Mouse (Mus musculus): Measurements from ENCODE around the gene Krt87.

Krt87 gene

GRCm38 (mm10) chr15:101418950-101419349 is 19.7 kb downstream of the Krt87 start:
- DNase-seq (ENCODE audit: low spot score in 2 of 2) = no peak

DNA sequence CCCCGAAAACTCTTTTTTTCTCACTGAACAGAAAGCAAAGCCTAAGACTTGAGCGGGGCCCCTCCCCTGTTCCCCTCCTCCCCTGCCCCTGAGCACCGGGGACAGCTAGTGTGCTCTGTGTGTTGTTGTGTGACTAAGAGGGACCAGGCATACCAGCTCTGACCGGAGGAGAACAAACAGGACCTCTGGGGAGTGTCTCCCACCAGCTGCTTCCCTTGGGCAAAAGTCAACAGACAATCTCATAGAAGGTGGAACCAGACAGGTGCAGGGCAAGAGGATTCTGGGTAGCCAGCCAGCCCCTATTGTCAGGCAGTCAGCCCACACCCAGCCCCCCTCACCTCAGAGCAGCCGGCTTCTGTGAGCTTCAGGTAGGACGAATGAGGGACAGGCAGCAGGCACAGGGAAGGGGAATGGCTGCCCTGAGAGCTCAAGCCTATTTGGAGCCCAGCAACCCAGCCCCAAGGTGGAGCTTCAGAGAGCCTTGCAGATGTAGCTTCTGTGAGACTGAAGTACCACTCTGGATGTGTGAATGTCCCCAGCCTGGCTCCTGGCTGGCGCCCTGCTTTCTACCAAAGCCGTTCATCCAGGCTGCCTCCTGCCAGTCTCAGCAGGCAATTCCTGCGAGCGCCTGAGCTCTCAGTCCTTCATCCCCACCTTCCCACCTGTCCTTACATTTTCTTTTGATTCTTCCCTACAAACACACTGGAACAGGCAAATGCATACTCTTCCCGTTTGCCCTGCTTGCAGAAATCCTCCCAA is 23.6 kb downstream of the Krt87 start:
- no peak for DNase-seq (ENCODE audit: low spot score in 2 of 2)

DNA sequence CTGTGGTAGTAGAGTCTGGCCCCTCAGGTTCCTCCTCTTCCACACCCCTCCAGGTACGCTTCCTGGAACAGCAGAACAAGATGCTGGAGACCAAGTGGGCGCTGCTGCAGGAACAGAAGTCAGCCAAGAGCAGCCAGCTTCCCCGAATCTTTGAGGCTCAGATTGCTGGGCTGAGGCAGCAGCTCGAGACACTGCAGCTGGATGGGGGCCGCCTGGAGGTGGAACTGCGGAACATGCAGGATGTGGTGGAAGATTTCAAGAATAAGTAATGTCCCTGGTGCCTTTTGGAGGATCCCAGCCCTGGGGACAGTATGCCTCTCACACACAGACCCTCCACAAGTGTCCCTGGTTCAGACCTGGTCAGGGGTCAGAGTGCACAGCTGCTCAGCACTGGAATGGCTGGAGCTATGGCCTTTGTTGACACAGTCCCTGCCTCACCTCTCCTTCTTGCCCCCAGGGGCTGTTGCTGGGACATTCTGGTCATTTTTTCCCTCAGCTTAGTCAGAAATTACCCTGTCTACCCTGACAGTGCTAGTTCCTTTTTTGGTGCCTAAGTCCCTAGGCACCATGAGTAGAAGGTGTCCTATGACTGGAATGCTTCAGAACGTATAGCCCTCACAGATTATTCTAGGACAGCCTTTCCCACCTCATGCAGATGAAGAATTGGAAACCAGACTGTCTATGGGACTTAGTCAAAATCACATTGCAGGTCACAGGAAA is 24.5 kb downstream of the Krt87 start:
- no peak for DNase-seq (ENCODE audit: low spot score in 2 of 2)

GRCm38 (mm10) chr15:101412188-101412587 is 26.4 kb downstream of the Krt87 start:
- no peak for DNase-seq (ENCODE audit: low spot score in 2 of 2)

GRCm38 (mm10) chr15:101410775-101411174 is 27.8 kb downstream of the Krt87 start, which contains the start of gene Krt7:
Gene Krt7, plus strand, starts transcription at chr15:101411043.
- no peak for DNase-seq (ENCODE audit: low spot score in 2 of 2)

DNA sequence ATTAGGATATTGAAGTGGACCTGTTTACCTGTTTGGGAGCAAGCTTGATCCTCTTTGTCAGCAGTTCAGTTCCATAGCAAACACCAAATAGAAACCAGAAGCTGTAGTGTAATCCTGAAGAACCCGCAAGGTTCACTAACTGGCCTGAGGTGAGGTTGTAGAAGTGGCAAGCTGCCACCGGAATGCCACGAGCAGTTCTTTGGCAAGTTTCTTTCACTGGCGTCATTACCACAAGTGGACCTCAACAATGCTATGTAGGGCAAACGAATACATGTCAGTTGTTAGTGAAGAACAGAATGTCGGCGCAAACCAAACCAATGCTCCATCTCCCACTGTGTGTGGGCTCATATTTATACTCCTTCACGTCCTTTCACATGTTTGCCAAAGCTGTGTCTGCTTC is 40.3 kb downstream of the Krt87 start:
- no peak for DNase-seq (ENCODE audit: low spot score in 2 of 2)

- DNase-seq (ENCODE audit: low spot score in 2 of 2) = no peak
Measured at GRCm38 (mm10) chr15:101397683-101398082, 40.9 kb downstream of the Krt87 start.

DNA sequence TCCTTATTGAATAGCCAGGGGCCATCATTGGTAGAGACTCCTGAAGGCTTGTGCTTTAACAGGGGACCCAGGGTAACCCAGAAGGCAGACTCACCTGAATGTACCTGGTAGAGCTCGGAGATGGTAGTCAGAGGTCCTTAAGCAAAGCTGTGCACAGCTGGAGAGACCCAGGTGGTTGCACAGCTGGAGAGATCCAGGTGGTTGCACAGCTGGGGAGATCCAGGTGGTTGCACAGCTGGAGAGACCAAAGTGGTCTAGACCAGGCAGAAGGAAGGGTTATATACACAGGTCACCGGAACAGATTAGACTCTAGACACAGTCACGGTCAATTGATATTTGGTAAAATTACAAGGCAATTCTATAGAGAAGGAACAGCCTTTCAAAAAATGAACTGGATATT is 41.7 kb downstream of the Krt87 start:
- DNase-seq (ENCODE audit: low spot score in 2 of 2) = no peak

GRCm38 (mm10) chr15:101396466-101396865 is 42.1 kb downstream of the Krt87 start:
- no peak for DNase-seq (ENCODE audit: low spot score in 2 of 2)

- DNase-seq (ENCODE audit: low spot score in 2 of 2) = no peak
Measured at GRCm38 (mm10) chr15:101394908-101395307, 43.7 kb downstream of the Krt87 start.

DNA sequence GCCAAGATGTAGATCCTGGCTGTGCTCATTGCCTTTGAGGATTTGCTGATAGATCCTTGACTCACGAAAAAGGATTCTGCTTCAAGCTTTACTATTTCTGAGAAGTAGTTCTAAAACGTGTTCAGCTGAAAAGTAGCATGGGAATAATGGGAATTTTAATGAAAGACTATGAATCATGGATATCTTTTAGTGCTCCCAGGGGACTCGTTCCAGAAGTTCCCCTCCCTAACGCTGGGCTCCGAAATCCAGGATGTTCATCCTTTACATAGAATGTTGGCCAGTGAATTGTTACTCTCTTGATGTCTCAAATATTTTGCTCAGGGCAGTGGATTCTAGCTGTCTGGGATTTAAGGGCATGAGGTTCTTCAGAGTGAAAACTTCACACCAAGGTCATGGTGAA is 46.4 kb downstream of the Krt87 start:
- no peak for DNase-seq (ENCODE audit: low spot score in 2 of 2)

DNA sequence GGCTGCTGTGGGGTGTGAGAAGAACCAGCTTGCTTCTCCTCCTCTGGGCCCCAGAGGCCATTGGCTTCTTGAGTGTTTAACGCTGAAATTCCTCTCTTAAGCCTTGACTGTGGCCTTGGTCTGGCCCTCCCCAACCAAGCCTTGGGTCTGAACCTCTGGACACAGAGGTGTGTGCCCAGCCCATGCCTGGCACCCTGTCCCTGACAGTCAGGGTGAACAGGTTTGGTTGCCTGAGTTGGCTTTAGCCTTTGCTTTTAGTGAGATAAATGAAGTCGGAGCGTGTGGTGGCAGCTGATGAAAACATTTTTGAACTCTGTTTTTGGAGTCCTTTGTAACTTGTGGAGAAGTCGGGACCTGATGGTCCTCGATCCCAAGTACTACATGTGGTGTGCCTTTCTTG is 48.4 kb downstream of the Krt87 start:
- no peak for DNase-seq (ENCODE audit: low spot score in 2 of 2)

- DNase-seq (ENCODE audit: low spot score in 2 of 2) = no peak
Measured at GRCm38 (mm10) chr15:101388034-101388541, 50.5 kb downstream of the Krt87 start.

DNA sequence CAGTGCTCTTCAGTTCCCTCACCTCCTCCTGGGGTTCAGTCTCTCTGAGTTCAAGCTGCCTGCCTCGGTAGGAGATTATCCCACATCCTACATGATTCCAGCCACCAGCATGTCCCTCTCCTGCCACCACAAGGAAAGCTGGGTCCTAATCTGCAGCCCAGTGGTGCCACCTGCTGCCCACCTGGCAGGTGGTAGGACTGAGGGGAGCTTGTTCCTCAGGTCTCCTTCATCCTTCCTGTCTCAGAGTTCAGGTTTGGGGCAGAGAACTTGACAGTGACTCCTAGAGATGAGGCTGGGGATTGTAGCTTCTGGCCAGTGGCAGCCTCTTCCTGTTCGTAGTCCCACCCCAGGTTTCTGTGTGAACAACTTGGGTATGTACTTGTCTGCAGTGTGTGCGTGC is 51.4 kb downstream of the Krt87 start:
- DNase-seq (ENCODE audit: low spot score in 2 of 2) = no peak

DNA sequence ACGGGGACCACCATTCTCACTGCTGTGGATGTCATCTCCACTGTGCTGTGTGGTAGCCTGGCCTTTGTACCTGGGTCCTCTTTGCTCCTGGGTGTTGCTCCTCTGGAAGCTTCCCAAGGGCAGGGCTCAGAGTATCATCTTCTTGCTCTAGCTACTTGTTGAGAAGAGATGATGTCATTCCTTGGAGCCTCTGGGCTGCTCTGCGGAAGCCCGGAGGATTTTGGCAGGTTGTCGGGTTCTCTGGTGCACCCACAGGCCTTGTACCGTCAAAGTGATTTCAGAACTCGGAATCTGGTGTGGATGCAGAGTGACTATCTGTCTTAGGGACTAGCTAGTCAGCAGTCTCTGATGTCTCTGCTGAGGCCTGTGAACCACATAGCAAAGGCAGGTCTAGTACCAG is 53.5 kb downstream of the Krt87 start:
- DNase-seq (ENCODE audit: low spot score in 2 of 2) = no peak

- no peak for DNase-seq (ENCODE audit: low spot score in 2 of 2)
Measured at GRCm38 (mm10) chr15:101384610-101385009, 54.0 kb downstream of the Krt87 start.

DNA sequence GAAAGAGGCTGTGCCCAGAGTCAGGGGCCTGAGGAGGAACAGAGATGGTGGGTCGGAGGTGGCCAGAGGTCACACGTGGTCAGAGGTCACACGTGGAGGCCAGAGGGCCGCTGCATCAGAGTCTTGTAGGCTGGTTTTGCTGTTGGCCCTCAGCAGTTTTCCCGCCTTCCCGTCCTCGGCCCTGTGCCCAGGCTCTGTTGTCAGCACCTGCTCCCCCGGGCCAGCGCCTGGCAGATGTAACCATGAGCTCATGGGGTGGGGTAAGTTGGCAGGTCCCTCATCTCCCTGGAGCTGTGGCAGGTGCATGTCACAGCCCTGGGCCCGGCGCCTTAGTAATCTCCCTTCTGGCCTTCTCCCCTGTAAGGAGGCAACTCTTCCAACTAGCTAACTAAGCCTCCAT is 55.8 kb downstream of the Krt87 start:
- no peak for DNase-seq (ENCODE audit: low spot score in 2 of 2)

DNA sequence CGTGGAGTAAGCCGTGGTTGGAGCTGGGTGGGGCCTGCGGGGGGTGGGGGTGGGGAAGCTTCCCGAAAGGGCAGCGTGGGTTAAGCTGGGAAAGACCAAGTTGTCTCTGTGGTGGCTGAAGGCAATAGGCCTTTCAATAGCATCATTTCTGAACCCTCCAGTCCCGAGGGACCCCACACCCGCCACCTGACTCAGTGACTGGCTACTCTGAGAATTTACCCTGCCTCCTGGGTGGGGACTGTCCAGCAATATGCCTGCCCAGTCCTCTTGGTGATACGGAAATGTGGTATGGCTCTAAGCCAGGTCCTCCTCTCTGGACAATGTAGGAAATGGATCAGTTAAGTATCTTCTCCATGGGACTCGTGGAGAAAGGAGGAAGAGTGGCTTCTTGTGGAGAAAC is 56.8 kb downstream of the Krt87 start:
- DNase-seq (ENCODE audit: low spot score in 2 of 2) = no peak

Measured in spleen, postnatal 36 days (tissue).